Mouse (Mus musculus) monocyte, adult 5-6 weeks (primary cell): ENCODE measurements around the gene Adgrg3. TPM values are rescaled to one million over a fixed set of nuclear protein-coding genes. Genes with fewer than 3 reads are reported as not detected.

Experiments
- ATAC-seq: fragments of 153-309, 156-312 bp; replicated peaks from 2 replicates; pipeline ENCODE4 v1.8.0; 2017; ENCODE audit warnings: mild to moderate bottlenecking; ENCODE audit not compliant: low TSS enrichment, insufficient number of reproducible peaks, severe bottlenecking, poor library complexity, low FRiP score
- total RNA-seq: library from RNA; stranded (forward); fragments of 200-1000, 200-491, 200-594 nt; gene quantifications from 3 replicates; pipeline ENCODE4 v1.2.3, GENCODE M21; 2017

Adgrg3 gene
- total RNA-seq, 1 experiment from 2014 or later = 15.5 TPM

DNA sequence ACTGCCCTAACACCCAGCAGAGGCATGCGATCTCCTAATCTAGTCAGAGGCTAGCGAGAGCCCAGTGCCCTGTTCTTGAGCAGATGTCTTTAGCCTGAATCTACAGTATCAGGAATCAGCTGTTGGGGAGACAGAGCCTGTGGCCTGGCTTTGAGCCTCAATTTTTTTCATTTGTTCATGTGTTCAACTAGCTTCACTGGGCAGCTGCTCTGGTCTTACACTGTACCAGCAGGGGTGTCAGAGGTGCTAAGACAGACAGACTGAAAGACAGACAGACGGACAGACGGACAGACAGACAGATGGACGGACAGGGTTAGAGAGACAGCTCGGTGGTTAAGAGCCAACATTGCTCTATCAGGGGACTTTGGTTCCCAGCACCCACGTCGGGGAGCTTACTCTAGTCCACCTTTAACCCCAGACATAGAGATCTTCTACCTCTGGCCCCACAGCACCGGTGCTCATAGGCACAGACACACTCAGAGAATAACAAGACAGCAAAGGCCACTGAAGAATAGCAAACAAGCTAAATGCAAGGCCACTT is 26.0 kb upstream of the Adgrg3 start:
- ATAC-seq = no peak

DNA sequence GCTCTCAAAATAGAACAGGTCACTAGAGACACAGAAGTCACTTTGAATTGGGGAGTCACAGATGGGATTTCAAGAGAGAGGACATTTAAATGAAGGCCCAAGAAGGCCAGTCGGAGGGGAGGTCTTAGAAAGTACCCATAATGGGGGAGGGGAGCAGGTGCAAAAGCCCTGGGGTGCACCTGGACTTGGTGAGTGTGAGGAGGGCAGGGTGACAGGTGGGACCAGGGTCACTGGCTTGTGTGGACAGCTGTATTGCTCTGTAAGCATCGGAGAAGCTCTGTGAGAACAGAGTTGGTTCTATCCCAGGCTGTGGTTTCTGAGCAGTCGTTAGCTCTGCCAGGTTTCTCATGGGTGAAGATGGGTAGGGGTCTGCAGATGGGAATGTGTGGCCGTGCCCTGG is 25.5 kb upstream of the Adgrg3 start:
- ATAC-seq = no peak

DNA sequence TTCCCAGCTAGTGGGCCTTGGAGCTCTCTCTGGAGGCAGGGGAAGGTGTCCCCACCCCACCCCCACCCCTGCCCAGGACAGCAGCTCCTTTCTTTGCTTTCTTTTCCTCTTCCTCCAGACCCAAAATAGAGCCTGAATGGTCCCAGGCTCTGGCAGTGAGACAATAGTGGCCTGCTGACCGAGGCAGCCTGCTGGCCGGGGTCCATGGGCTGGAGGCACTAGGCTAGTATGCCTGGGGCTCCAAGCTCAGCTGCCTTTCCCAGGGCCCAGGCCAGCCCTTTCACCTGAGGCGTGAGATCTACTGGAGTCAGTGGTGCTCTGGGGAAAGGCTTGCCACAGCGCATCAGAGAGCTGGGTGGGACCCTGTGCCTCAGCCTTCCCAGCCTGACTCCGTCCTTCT is 25.0 kb upstream of the Adgrg3 start:
- no peak for ATAC-seq

DNA sequence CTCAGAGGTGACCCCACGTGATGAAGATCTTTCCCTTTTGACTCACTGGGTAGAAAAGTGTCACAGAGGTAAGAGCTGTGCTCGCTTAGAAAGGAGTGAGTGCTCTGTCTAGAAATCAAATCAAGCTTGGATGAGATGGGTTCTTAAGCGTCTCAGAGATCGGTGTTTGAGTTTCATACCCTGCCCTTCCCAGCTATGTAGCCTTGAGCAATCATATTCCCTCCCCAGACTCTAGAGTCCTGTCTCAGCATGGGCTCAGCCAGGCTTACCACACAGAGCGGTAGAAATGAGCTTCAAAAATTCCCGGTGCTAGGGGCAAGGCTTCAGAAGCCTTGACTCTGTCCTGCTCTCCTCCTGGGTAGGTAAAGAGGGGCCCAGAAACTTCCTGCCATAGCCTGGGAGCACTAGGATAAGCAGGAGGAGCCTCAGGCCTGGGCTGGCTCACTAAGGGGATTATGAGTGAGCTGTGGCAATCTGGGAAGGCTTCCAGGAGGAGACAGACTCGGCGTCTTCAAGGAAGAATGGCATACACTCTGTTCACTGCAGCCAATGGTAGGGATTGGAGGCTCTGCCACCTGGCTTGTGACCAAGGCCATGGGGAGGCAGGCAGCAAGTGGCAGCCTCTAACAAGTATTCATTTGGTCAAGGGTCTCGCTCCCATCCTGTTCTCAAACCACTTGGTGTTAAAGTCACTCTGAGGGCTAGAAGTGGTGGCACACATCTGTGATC is 24.3 kb upstream of the Adgrg3 start:
- ATAC-seq = no peak

GRCm38 (mm10) chr8:94994006-94994405 is 23.5 kb upstream of the Adgrg3 start:
- no peak for ATAC-seq

- ATAC-seq = no peak
Observed at GRCm38 (mm10) chr8:94994510-94994909, 23.0 kb upstream of the Adgrg3 start.

- no peak for ATAC-seq
Observed at GRCm38 (mm10) chr8:94995336-94995893, 22.1 kb upstream of the Adgrg3 start.

GRCm38 (mm10) chr8:94996037-94996436 is 21.5 kb upstream of the Adgrg3 start:
- ATAC-seq = no peak

GRCm38 (mm10) chr8:94996899-94997856 is 20.3 kb upstream of the Adgrg3 start:
- ATAC-seq = no peak

- no peak for ATAC-seq
Observed at GRCm38 (mm10) chr8:94997857-94998243, 19.6 kb upstream of the Adgrg3 start.

DNA sequence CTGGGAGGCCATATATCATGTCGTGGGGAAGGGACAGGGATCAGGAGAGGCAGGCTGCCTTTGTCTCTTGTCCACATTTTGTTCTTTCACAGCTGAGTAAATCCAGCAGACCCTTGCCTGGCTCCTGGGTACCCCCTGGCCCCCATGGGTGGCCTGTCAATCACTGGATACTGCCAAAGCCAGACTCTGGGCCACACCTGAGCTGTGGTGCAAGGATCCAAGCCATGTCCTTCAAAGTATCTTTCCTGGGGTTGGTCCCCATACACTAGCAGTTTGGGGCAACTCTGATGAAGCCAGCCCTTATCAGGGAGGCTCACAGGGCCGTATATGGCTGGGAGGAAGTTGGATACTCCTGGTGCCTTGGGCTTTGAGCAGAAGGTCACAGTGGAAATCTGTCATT is 19.1 kb upstream of the Adgrg3 start:
- no peak for ATAC-seq

DNA sequence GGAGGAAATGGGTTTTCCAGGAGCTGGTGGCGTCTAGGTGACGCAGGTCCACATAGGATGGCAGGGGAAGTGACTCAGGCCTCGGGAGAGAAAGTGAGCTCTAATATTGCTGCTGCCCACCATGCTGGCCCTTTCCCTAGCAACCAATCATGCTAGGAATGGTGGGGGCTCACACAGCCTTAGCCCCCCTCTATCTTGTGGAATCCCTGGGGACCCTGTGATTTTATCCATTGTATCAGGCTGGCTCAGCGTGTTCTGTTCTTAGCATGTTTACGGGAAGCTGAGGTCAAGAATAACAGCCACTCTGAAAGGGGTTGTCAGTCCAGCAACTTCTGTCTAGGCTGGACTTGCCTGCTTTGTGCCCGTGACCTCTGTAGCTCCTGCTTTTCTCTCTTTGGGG is 18.5 kb upstream of the Adgrg3 start:
- no peak for ATAC-seq

DNA sequence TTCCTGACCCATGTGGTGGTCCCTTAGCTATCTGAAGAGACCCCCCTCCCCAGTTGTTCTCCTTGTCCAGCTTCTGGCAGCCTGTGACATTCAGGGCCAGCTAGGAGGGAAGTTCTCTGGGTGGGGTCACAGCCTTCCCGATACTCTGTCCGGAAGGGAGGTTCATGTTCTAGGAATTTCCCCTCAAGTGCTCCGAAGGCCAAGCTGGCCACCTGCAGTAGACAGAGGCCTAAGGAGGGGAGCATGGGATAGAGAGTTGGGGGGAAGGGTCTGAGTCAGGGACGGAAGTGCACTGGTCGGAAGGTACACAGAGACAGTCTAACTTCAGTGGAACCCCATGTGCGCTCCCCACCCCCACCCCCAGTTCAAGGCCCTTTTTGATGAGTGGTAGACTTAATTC is 17.5 kb upstream of the Adgrg3 start:
- no peak for ATAC-seq

GRCm38 (mm10) chr8:95000684-95001083 is 16.8 kb upstream of the Adgrg3 start:
- ATAC-seq = peak; percentile 45; the same call in 1 of the 2 replicates

DNA sequence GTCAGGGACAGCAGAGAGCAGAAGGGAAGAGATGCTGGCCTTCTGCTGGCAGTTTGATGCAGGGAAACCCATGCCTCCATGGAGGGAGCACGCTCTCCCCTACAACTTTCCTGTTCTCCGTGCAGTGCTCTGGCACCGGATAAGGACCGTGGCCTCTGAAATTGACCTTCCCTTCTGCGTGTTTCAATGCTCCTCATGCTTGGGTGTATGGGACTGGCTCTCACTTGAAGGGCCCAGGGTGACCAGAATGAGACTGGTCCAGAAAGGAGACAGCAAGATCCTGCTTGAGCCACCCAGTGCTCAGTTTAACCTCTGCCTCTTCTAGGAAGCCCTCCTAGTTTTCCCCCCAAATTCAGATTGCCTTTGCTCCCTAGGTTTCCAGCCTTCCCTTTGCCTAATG is 16.3 kb upstream of the Adgrg3 start:
- ATAC-seq = no peak

- ATAC-seq = peak; percentile 71
Observed at GRCm38 (mm10) chr8:95001655-95002054, 15.8 kb upstream of the Adgrg3 start.

DNA sequence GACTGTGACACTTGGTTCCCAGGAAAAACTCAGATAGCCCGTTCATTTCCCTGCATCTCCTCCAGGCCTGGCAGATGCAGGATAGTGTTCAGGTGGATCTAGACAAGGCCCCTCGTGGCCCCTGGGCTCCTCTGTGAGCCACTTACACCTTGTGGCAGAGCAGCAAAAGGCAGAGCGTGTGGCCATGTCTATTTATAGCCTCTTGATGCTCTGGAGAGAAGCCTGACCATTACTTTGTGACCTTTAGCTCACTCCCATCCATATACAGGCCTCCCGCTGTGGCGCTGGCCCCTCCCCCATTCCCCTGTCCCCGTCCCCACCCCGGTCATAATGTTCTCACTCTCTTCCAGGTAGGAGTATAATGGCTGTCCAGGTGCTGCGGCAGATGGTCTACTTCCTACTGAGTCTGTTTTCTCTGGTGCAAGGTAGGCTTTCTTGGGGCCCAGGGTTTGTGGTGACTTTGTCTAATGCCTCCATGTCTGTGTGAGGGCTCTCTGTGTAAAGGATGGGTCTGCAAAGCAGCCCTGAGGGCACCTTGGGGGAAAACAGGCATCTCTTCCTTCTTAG is 15.3 kb upstream of the Adgrg3 start:
- no peak for ATAC-seq

DNA sequence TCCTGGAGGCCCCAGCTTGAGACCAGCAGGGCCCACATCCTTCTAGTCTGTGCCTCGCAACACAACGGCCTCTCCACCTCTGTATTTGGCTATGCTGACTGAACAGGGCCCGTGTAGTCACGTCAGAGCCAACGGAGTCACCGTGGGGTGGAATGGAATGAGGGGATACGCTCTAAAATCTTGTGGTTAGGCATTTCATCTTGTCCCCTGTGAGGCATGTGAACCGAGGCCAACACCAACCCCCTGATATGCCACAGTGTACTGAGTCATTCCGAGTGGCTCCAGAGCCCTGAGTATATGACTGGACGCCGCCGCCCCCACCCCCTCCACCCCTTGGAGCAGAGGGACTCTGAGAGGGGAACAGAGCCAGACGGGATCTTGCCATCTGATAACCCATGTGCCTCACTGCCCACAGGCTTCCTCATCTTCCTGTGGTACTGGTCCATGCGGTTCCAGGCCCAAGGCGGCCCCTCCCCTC is 5.0 kb upstream of the Adgrg3 start:
- ATAC-seq = no peak

- ATAC-seq = no peak
Observed at GRCm38 (mm10) chr8:95015866-95016265, 1.6 kb upstream of the Adgrg3 start.
